Mouse (Mus musculus): ENCODE data around the gene Galnt17. TPM values are rescaled to one million over a fixed set of nuclear protein-coding genes. Genes with fewer than 3 reads are reported as not detected.

The Galnt17 gene
- polyA plus RNA-seq, 1 experiment from 2014 or later: 0.08 TPM

DNA sequence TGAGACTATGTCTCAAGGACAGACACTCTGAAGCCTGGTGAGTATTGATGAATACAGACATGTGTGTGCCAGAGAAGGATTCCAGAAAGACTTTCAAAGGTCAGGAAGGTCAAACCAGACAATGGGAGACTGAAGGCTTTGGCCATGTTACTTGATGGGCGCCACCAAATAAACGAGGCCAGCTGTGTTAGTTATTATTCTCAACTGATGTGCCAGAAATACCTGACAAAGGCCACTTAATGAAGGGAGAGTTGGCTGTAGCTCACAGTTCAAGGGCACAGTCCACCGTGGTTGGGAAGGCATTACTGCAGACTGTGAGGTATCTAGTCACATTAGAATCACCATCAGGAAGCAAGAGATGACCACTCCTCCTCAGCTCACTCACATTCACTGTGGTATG, 96.7 kb downstream of the Galnt17 start:
- Histone ChIP-seq H3K9me3 (ENCODE audit: low read length) (no peaks in the 10 kb centered on the region), H3K36me3 (ENCODE audit: insufficient read depth, low read length) (no peaks in the 10 kb centered on the region), H3K4me1 (ENCODE audit: insufficient read depth, low read depth, low read length) (no peaks in the 10 kb centered on the region), H3K9ac (replicated peaks; ENCODE audit: low read depth) (no peak overlapping the region), H3K4me3 (ENCODE audit: low read depth, low read length) (no peak overlapping the region), H3K27ac (ENCODE audit: low read length) (no peak overlapping the region), H3K27me3 (replicated peaks; ENCODE audit: insufficient read depth, low read length) (no peaks in the 10 kb centered on the region), H3K4me2 (replicated peaks; ENCODE audit: low read depth, low read length) (no peak overlapping the region)
- WGBS: 75% methylated on average over 3 of the region's 3 CpGs
- TF ChIP-seq CTCF (IDR thresholded peaks at IDR 0.05): no peak
- TF ChIP-seq EP300 (IDR thresholded peaks at IDR 0.05): no peak
- ATAC-seq (no peak), DNase-seq (ENCODE audit: low spot score) (no peak)

DNA sequence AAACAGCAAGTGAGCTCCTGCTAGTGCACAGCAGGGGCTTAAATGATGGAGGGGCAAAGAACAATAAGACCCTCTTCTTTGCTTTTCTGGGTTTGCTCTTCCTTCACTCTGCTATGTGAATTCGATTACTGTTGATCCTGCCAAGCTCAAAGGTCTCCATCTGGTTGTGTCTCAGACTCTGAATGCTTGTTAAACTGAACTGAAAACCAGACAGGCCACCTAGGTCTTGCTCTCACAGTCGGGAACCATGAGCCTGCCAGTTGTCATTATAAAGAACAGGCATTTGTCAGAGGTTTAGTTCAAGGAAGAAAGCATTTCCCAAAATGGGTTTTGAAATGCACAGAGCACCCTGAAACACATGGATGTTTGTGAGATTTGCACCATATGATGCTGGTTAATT, 107.2 kb downstream of the Galnt17 start:
- WGBS: 57% methylated on average over 2 of the region's 2 CpGs
- ATAC-seq (no peak), DNase-seq (ENCODE audit: low spot score) (no peak)

GRCm38 (mm10) chr5:131192311-131192710, 116.0 kb downstream of the Galnt17 start:
- TF ChIP-seq CTCF (IDR thresholded peaks at IDR 0.05) (no peak), EP300 (IDR thresholded peaks at IDR 0.05) (no peak)
- WGBS: 67% methylated on average over 3 of the region's 3 CpGs
- ATAC-seq (no peak), DNase-seq (ENCODE audit: low spot score) (no peak)
- no peaks in the 10 kb centered on the region for H3K27me3 ChIP-seq (replicated peaks; ENCODE audit: insufficient read depth, low read length)
- no peak overlapping the region for H3K27ac ChIP-seq (ENCODE audit: low read length)
- no peak overlapping the region for H3K4me2 ChIP-seq (replicated peaks; ENCODE audit: low read depth, low read length)
- no peaks in the 10 kb centered on the region for H3K36me3 ChIP-seq (ENCODE audit: insufficient read depth, low read length)
- no peaks in the 10 kb centered on the region for H3K9me3 ChIP-seq (ENCODE audit: low read length)
- H3K4me1 ChIP-seq (ENCODE audit: insufficient read depth, low read depth, low read length): no peaks in the 10 kb centered on the region
- H3K4me3 ChIP-seq (ENCODE audit: low read depth, low read length): no peak overlapping the region
- H3K9ac ChIP-seq (replicated peaks; ENCODE audit: low read depth): no peak overlapping the region

More for the DNA sequence above, 107.2 kb downstream of the Galnt17 start:
- Histone ChIP-seq H3K9ac (replicated peaks; ENCODE audit: low read depth) (no peak overlapping the region), H3K4me2 (replicated peaks; ENCODE audit: low read depth, low read length) (no peak overlapping the region), H3K9me3 (ENCODE audit: low read length) (no peaks in the 10 kb centered on the region), H3K27me3 (replicated peaks; ENCODE audit: insufficient read depth, low read length) (no peaks in the 10 kb centered on the region), H3K36me3 (ENCODE audit: insufficient read depth, low read length) (no peaks in the 10 kb centered on the region), H3K4me3 (ENCODE audit: low read depth, low read length) (no peak overlapping the region), H3K27ac (ENCODE audit: low read length) (no peak overlapping the region), H3K4me1 (ENCODE audit: insufficient read depth, low read depth, low read length) (no peaks in the 10 kb centered on the region)
- TF ChIP-seq CTCF (IDR thresholded peaks at IDR 0.05) (no peak), EP300 (IDR thresholded peaks at IDR 0.05) (no peak)

GRCm38 (mm10) chr5:131184566-131184965, 123.7 kb downstream of the Galnt17 start:
- Histone ChIP-seq H3K4me2 (replicated peaks; ENCODE audit: low read depth, low read length) (no peak overlapping the region), H3K36me3 (ENCODE audit: insufficient read depth, low read length) (no peaks in the 10 kb centered on the region), H3K9ac (replicated peaks; ENCODE audit: low read depth) (no peak overlapping the region), H3K9me3 (ENCODE audit: low read length) (no peaks in the 10 kb centered on the region), H3K4me1 (ENCODE audit: insufficient read depth, low read depth, low read length) (no peaks in the 10 kb centered on the region), H3K27me3 (replicated peaks; ENCODE audit: insufficient read depth, low read length) (no peaks in the 10 kb centered on the region), H3K27ac (ENCODE audit: low read length) (no peak overlapping the region), H3K4me3 (ENCODE audit: low read depth, low read length) (no peak overlapping the region)
- ATAC-seq (no peak), DNase-seq (ENCODE audit: low spot score) (no peak)
- no peak for TF ChIP-seq EP300 (IDR thresholded peaks at IDR 0.05)
- no peak for TF ChIP-seq CTCF (IDR thresholded peaks at IDR 0.05)

DNA sequence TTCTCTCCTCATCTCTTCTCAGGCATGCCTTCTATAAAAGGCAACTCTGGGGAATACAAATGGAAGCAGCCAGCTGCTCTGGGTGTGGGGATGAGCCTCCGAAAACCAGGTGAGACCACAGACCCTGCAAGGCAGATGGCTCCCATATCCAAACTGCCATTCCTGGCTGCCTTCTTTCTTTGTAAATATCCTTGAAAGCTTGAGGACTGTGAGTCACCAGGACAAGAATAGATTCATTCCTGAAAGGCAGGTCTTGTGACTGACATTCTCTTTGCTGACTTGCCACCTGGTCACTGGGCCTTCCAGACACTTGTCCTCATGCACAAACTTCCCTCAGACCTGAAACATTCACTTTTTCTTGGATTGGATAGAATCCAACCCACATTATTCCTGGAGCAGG, 127.1 kb downstream of the Galnt17 start:
- Histone ChIP-seq H3K27me3 (replicated peaks; ENCODE audit: insufficient read depth, low read length) (no peaks in the 10 kb centered on the region), H3K36me3 (ENCODE audit: insufficient read depth, low read length) (no peaks in the 10 kb centered on the region), H3K9ac (replicated peaks; ENCODE audit: low read depth) (no peak overlapping the region), H3K4me2 (replicated peaks; ENCODE audit: low read depth, low read length) (no peak overlapping the region), H3K27ac (ENCODE audit: low read length) (no peak overlapping the region), H3K9me3 (ENCODE audit: low read length) (no peaks in the 10 kb centered on the region), H3K4me3 (ENCODE audit: low read depth, low read length) (no peak overlapping the region), H3K4me1 (ENCODE audit: insufficient read depth, low read depth, low read length) (no peaks in the 10 kb centered on the region)
- DNase-seq (ENCODE audit: low spot score) (no peak), ATAC-seq (no peak)
- 71% methylated on average over 1 of the region's 1 CpGs for WGBS
- TF ChIP-seq CTCF (IDR thresholded peaks at IDR 0.05) (no peak), EP300 (IDR thresholded peaks at IDR 0.05) (no peak)

DNA sequence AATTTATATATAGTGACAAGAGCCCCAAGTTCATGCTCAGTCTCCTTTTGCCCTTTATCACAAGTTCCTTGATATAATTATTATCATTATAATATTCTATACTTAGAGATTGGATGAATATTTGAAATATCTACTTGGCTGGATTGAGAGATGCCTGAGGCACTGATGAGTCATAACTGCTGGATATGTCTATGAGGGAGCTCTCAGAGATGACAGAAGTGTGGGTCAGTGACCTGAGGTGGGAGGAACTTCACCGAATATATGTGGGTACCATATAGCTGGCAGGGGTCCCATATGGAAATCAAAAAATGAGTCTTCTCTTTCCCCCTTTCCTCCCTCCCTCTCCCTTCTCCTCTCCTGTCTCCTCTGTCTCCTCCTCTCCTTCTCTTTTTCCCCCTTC, 127.5 kb downstream of the Galnt17 start:
- 82% methylated on average over 1 of the region's 1 CpGs for WGBS
- DNase-seq (ENCODE audit: low spot score) (no peak), ATAC-seq (no peak)
- H3K9ac ChIP-seq (replicated peaks; ENCODE audit: low read depth): no peak overlapping the region
- no peak overlapping the region for H3K4me2 ChIP-seq (replicated peaks; ENCODE audit: low read depth, low read length)
- H3K27ac ChIP-seq (ENCODE audit: low read length): no peak overlapping the region
- H3K9me3 ChIP-seq (ENCODE audit: low read length): no peaks in the 10 kb centered on the region
- no peaks in the 10 kb centered on the region for H3K36me3 ChIP-seq (ENCODE audit: insufficient read depth, low read length)
- TF ChIP-seq EP300 (IDR thresholded peaks at IDR 0.05) (no peak), CTCF (IDR thresholded peaks at IDR 0.05) (no peak)
- no peak overlapping the region for H3K4me3 ChIP-seq (ENCODE audit: low read depth, low read length)
- no peaks in the 10 kb centered on the region for H3K27me3 ChIP-seq (replicated peaks; ENCODE audit: insufficient read depth, low read length)
- no peaks in the 10 kb centered on the region for H3K4me1 ChIP-seq (ENCODE audit: insufficient read depth, low read depth, low read length)

GRCm38 (mm10) chr5:131177851-131178250, 130.4 kb downstream of the Galnt17 start:
- no peak for TF ChIP-seq CTCF (IDR thresholded peaks at IDR 0.05)
- no peak for TF ChIP-seq EP300 (IDR thresholded peaks at IDR 0.05)
- DNase-seq (ENCODE audit: low spot score): no peak

More at GRCm38 (mm10) chr5:131177851-131178250, 130.4 kb downstream of the Galnt17 start:
- H3K36me3 ChIP-seq (ENCODE audit: insufficient read depth, low read length): no peaks in the 10 kb centered on the region
- H3K27me3 ChIP-seq (replicated peaks; ENCODE audit: insufficient read depth, low read length): no peaks in the 10 kb centered on the region
- no peaks in the 10 kb centered on the region for H3K9me3 ChIP-seq (ENCODE audit: low read length)
- H3K4me2 ChIP-seq (replicated peaks; ENCODE audit: low read depth, low read length): no peak overlapping the region
- no peak for ATAC-seq
- WGBS: 45% methylated on average over 7 of the region's 7 CpGs
- no peak overlapping the region for H3K9ac ChIP-seq (replicated peaks; ENCODE audit: low read depth)
- H3K4me3 ChIP-seq (ENCODE audit: low read depth, low read length): no peak overlapping the region
- no peak overlapping the region for H3K27ac ChIP-seq (ENCODE audit: low read length)
- H3K4me1 ChIP-seq (ENCODE audit: insufficient read depth, low read depth, low read length): no peaks in the 10 kb centered on the region
